Mouse (Mus musculus): ENCODE measurements at regions not wholly inside any gene's neighbourhood (a gene's known extent, or its start where the extent isn't known, plus 50 kb on each side); places are given as distances from the start of the nearest gene placed in this dataset.

GRCm38 (mm10) chr4:105282681-105283462 lies 125.7 kb downstream of the Plpp3 start:
- ATAC-seq (ENCODE audit: low FRiP score) = no peak; the same call in 1 of the 2 replicates
- 19% methylated on average over 6 of the region's 6 CpGs for WGBS

GRCm38 (mm10) chr4:105285431-105286013 lies 128.4 kb downstream of the Plpp3 start:
- ATAC-seq (ENCODE audit: low FRiP score) = no peak
- Histone ChIP-seq H3K4me3 (no peak overlapping the region), H3K4me2 (no peak overlapping the region), H3K27me3 (no peaks in the 10 kb centered on the region), H3K9me3 (no peaks in the 10 kb centered on the region), H3K4me1 (replicated peaks) (peaks cover 24% of the 10 kb centered on the region), H3K27ac (no peak overlapping the region), H3K36me3 (no peaks in the 10 kb centered on the region), H3K9ac (no peak overlapping the region)
- 96% methylated on average over 5 of the region's 5 CpGs for WGBS

More at GRCm38 (mm10) chr4:105282681-105283462, 125.7 kb downstream of the Plpp3 start:
- Histone ChIP-seq H3K4me2 (no peak overlapping the region), H3K9me3 (no peaks in the 10 kb centered on the region), H3K4me1 (replicated peaks) (peaks cover 24% of the 10 kb centered on the region), H3K4me3 (no peak overlapping the region), H3K27ac (no peak overlapping the region), H3K36me3 (no peaks in the 10 kb centered on the region), H3K27me3 (0 out of 2 replicates have a peak, but pooled peaks cover 3% of the 10 kb centered on the region), H3K9ac (no peak overlapping the region)

- Histone ChIP-seq H3K4me3 (no peak overlapping the region), H3K36me3 (no peaks in the 10 kb centered on the region), H3K27ac (no peak overlapping the region), H3K4me2 (no peak overlapping the region), H3K4me1 (replicated peaks) (peaks cover 23% of the 10 kb centered on the region), H3K27me3 (no peaks in the 10 kb centered on the region), H3K9me3 (no peaks in the 10 kb centered on the region), H3K9ac (no peak overlapping the region)
- ATAC-seq (ENCODE audit: low FRiP score) = no peak
- 87% methylated on average over 6 of the region's 6 CpGs for WGBS
Observed at GRCm38 (mm10) chr4:105286299-105286698, 129.2 kb downstream of the Plpp3 start.

- Histone ChIP-seq H3K9me3 (no peaks in the 10 kb centered on the region), H3K27me3 (no peaks in the 10 kb centered on the region), H3K27ac (no peak overlapping the region), H3K36me3 (no peaks in the 10 kb centered on the region), H3K4me2 (no peak overlapping the region), H3K4me1 (replicated peaks) (peaks cover 23% of the 10 kb centered on the region), H3K4me3 (no peak overlapping the region), H3K9ac (no peak overlapping the region)
- no peak for ATAC-seq (ENCODE audit: low FRiP score)
- WGBS = 88% methylated on average over 10 of the region's 10 CpGs
Observed at GRCm38 (mm10) chr4:105286809-105287208, 129.7 kb downstream of the Plpp3 start.

- Histone ChIP-seq H3K36me3 (no peaks in the 10 kb centered on the region), H3K9me3 (no peaks in the 10 kb centered on the region), H3K9ac (no peak overlapping the region), H3K27me3 (no peaks in the 10 kb centered on the region), H3K4me2 (no peak overlapping the region), H3K4me1 (replicated peaks) (peaks cover 18% of the 10 kb centered on the region; the same call in 1 of the 2 replicates), H3K27ac (no peak overlapping the region), H3K4me3 (no peak overlapping the region)
- 44% methylated on average over 7 of the region's 7 CpGs for WGBS
- no peak for ATAC-seq (ENCODE audit: low FRiP score)
Observed at GRCm38 (mm10) chr4:105287419-105287818, 130.3 kb downstream of the Plpp3 start.

GRCm38 (mm10) chr4:105289635-105290034 lies 132.5 kb downstream of the Plpp3 start:
- no peaks in the 10 kb centered on the region for H3K27me3 ChIP-seq
- 40% methylated on average over 4 of the region's 4 CpGs for WGBS
- no peaks in the 10 kb centered on the region for H3K9me3 ChIP-seq
- H3K27ac ChIP-seq = no peak overlapping the region
- no peaks in the 10 kb centered on the region for H3K36me3 ChIP-seq
- ATAC-seq (ENCODE audit: low FRiP score) = no peak
- peaks cover 11% of the 10 kb centered on the region; the same call in 1 of the 2 replicates for H3K4me1 ChIP-seq (replicated peaks)
- no peak overlapping the region for H3K9ac ChIP-seq
- no peak overlapping the region for H3K4me2 ChIP-seq
- H3K4me3 ChIP-seq = no peak overlapping the region

- Histone ChIP-seq H3K4me3 (no peak overlapping the region), H3K9me3 (no peaks in the 10 kb centered on the region), H3K4me1 (replicated peaks) (peaks cover 11% of the 10 kb centered on the region; the same call in 1 of the 2 replicates), H3K27ac (no peak overlapping the region), H3K36me3 (no peaks in the 10 kb centered on the region), H3K4me2 (no peak overlapping the region), H3K27me3 (no peaks in the 10 kb centered on the region), H3K9ac (no peak overlapping the region)
- no peak for ATAC-seq (ENCODE audit: low FRiP score)
- 15% methylated on average over 11 of the region's 11 CpGs for WGBS
Observed at GRCm38 (mm10) chr4:105290847-105291475, 133.8 kb downstream of the Plpp3 start.

GRCm38 (mm10) chr4:105291503-105291902 lies 134.4 kb downstream of the Plpp3 start:
- ATAC-seq (ENCODE audit: low FRiP score) = no peak
- Histone ChIP-seq H3K27ac (no peak overlapping the region), H3K27me3 (no peaks in the 10 kb centered on the region), H3K4me2 (no peak overlapping the region), H3K4me1 (replicated peaks) (peaks cover 11% of the 10 kb centered on the region; the same call in 1 of the 2 replicates), H3K4me3 (no peak overlapping the region), H3K9ac (no peak overlapping the region), H3K36me3 (no peaks in the 10 kb centered on the region), H3K9me3 (no peaks in the 10 kb centered on the region)
- 8% methylated on average over 1 of the region's 1 CpGs for WGBS

GRCm38 (mm10) chr4:105299358-105299757 lies 142.2 kb downstream of the Plpp3 start:
- no peak overlapping the region for H3K9ac ChIP-seq
- no peak overlapping the region for H3K27ac ChIP-seq
- no peaks in the 10 kb centered on the region for H3K9me3 ChIP-seq
- WGBS = 94% methylated on average over 6 of the region's 6 CpGs
- no peak overlapping the region for H3K4me3 ChIP-seq
- H3K4me2 ChIP-seq = no peak overlapping the region
- H3K27me3 ChIP-seq = no peaks in the 10 kb centered on the region
- no peaks in the 10 kb centered on the region for H3K4me1 ChIP-seq (replicated peaks)
- no peak for ATAC-seq (ENCODE audit: low FRiP score)
- H3K36me3 ChIP-seq = no peaks in the 10 kb centered on the region

GRCm38 (mm10) chr4:105301547-105301946 lies 144.4 kb downstream of the Plpp3 start:
- Histone ChIP-seq H3K9me3 (no peaks in the 10 kb centered on the region; the same call in 1 of the 2 replicates), H3K4me3 (no peak overlapping the region), H3K27me3 (no peaks in the 10 kb centered on the region), H3K9ac (no peak overlapping the region), H3K4me2 (no peak overlapping the region), H3K4me1 (replicated peaks) (no peaks in the 10 kb centered on the region), H3K36me3 (no peaks in the 10 kb centered on the region), H3K27ac (no peak overlapping the region)
- no peak for ATAC-seq (ENCODE audit: low FRiP score)
- 73% methylated on average over 1 of the region's 1 CpGs for WGBS

- Histone ChIP-seq H3K36me3 (no peaks in the 10 kb centered on the region), H3K4me2 (no peak overlapping the region), H3K4me1 (replicated peaks) (no peaks in the 10 kb centered on the region), H3K27me3 (no peaks in the 10 kb centered on the region), H3K9me3 (no peaks in the 10 kb centered on the region; the same call in 1 of the 2 replicates), H3K4me3 (no peak overlapping the region), H3K9ac (no peak overlapping the region), H3K27ac (no peak overlapping the region)
- 45% methylated on average over 2 of the region's 2 CpGs for WGBS
- no peak for ATAC-seq (ENCODE audit: low FRiP score)
Observed at GRCm38 (mm10) chr4:105304166-105304565, 147.0 kb downstream of the Plpp3 start.

- no peaks in the 10 kb centered on the region for H3K27me3 ChIP-seq
- ATAC-seq (ENCODE audit: low FRiP score) = no peak
- no peaks in the 10 kb centered on the region for H3K4me1 ChIP-seq (replicated peaks)
- H3K4me3 ChIP-seq = no peak overlapping the region
- no peaks in the 10 kb centered on the region for H3K36me3 ChIP-seq
- no peak overlapping the region for H3K27ac ChIP-seq
- H3K4me2 ChIP-seq = no peak overlapping the region
- no peak overlapping the region for H3K9ac ChIP-seq
- 84% methylated on average over 6 of the region's 6 CpGs for WGBS
- H3K9me3 ChIP-seq = no peaks in the 10 kb centered on the region; the same call in 1 of the 2 replicates
Observed at GRCm38 (mm10) chr4:105305931-105306330, 148.8 kb downstream of the Plpp3 start.
